Mouse (Mus musculus): Measurements from ENCODE around the gene Grk2. TPM values are rescaled to one million over a fixed set of nuclear protein-coding genes. Genes with fewer than 3 reads are reported as not detected.
"Not testable (repeated sequence)": the region's sequence is repeated elsewhere in the genome, so short reads cannot be mapped to it uniquely, and the experiment has no call there.

Gene Grk2
- total RNA-seq, 2 experiments from 2014 or later, result 41.5 to 52.0 TPM

DNA sequence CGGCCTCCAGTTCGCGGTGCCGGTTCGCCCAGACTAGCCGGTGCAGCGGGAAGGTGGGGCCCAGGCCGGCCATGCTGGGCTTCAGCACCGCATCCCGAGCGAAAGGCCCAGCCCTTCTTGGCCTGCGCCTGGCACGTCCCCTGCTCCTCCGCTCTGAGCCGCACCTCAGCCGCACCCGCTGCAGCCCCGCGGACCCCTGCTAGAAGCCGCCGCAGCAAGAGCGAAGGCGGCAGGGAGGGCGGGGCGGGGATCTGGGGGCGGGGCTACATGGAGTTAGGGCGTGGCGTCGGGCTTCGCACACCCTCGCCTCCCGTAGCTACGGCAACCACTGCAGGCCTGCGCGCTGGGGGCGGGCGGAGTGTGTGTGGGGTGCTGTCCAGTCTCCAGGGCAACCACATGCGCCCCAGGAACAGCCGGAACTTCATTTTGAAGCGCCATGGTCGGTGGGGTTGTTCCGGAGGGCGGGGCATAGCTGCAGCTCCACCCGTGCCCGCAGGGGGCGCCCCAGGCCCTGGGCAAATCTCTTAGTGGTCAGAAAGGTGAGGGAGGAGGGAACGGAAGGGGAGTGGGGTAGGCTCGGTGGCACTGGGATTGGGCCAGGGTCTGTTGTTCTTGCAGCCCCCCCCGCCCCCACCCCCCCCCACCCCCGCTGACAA, 23.0 kb downstream of the Grk2 start, which contains the start of gene Ankrd13d:
Gene Ankrd13d, minus strand, starts transcription at position 240 of the 656 bp plus-strand sequence.
- peak; percentile 68 to 84 for DNase-seq
- intact Hi-C loops (cut with DNase I), result loop anchor here (2.0 kb wide), 1 partner anchor 20 kb away; no protein-coding TSS in a partner anchor

GRCm38 (mm10) chr19:4280425-4280824, 25.6 kb downstream of the Grk2 start:
- DNase-seq, result peak in 1 of 2 experiments; percentile 3
- intact Hi-C loops (cut with DNase I), result no loop called here

DNA sequence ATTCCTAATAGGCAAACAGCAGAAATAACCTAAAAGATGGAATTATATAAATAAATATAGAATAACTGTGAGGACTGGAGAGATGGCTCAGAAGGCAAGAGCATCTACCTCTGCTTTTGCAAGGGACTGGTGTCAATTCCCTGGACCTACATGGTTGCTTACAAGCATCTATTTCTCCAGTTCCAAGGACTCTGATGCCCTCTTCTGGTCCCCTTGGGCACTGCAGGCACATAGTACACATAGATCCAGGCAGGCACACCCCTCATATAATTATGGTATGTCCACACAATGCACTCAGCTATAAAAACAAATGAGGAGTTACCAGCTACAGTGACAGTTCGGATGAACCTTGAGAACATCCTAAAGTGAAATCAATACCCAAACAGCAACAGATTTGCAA, 26.5 kb downstream of the Grk2 start:
- intact Hi-C loops (cut with DNase I), result no loop called here
- DNase-seq, result peak in 1 of 2 experiments; percentile 0

- DNase-seq, result no peak
- intact Hi-C loops (cut with DNase I), result no loop called here
Measured at GRCm38 (mm10) chr19:4270972-4271371, 35.0 kb downstream of the Grk2 start.

DNA sequence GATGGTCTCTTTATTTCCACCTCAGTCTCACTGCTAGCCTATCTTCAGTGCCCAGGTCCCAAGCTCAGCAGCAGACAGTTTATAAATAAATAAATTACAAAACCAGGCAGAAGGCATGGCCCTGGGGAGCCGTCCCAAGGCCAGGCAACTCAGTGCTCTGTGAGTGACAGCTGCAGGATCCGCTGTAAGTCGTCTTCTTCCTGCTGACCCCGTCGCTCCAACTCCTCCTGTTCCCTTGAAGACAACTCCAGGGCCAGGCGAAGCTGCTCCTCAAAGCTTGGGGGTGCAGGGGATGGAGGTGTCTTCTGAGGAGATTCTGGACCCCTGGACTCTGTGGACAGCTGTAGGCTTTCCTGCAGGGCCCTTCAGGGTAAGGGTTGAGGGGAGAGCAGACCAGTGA, 35.8 kb downstream of the Grk2 start:
- DNase-seq, result no peak
- intact Hi-C loops (cut with DNase I), result no loop called here

- intact Hi-C loops (cut with DNase I), result loop anchor here (10.0 kb wide), 1 partner anchor 146 kb away; no protein-coding TSS in a partner anchor
- DNase-seq, result peak; percentile 40 to 47
Measured at GRCm38 (mm10) chr19:4268566-4269361, 37.3 kb downstream of the Grk2 start, which contains the start of gene Ssh3. Gene Ssh3 (minus strand): TSS chr19:4269180.

DNA sequence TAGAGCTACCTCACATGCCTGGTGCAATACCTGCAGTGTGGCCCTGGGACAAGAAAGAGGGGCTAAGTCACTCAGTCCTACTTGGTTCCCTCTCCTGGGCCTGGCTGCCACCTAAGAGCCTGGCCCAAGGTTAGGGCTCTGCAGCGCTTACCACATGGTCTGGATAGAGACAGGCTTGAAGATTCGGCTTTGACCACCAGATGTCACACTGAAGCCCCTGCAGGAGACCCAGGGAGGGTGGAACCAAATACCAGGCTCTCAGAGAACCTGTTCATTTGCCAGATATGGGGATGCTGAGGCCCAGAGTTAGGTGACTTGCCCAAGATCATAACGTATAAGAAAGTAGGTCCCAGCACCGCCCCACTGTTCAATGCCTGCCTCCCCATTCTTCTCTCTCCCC, 40.1 kb downstream of the Grk2 start:
- intact Hi-C loops (cut with DNase I), result loop anchor here (10.0 kb wide), 1 partner anchor 149 kb away; no protein-coding TSS in a partner anchor
- no peak for DNase-seq

DNA sequence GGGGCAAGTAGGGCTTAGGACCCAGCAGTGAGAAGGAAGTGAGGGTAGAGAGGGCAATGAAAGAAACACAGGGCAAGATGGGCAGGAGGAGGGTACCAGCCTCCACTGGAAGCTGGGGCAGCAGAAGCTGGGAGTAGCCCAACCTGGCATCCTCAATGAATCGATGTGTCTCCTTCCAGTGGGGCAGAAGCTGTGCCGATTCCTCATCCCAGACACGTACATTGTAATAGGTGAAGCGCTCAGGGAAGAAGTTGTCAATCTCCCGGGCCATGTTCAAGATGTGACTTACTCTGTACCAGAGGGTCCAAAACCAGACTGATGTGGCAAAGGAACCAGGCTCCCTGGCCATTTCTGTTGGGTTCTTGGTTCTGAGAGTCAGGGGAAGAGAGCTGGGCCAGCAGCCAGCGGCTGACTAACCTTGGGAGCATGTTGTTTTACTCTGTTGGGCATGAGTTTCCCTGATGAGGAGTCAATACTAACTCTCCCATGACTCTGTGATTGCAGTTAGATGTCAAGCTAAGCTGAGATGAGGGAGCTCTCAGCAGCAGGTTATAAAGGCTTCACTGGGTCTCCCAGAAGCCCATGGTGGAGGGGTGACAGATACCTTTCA, 41.7 kb downstream of the Grk2 start:
- intact Hi-C loops (cut with DNase I), result loop anchor here (10.0 kb wide), 1 partner anchor 151 kb away; no protein-coding TSS in a partner anchor
- no peak for DNase-seq

GRCm38 (mm10) chr19:4263702-4264101, 42.3 kb downstream of the Grk2 start:
- DNase-seq, result no peak
- intact Hi-C loops (cut with DNase I), result loop anchor here (10.0 kb wide), 1 partner anchor 151 kb away; no protein-coding TSS in a partner anchor

DNA sequence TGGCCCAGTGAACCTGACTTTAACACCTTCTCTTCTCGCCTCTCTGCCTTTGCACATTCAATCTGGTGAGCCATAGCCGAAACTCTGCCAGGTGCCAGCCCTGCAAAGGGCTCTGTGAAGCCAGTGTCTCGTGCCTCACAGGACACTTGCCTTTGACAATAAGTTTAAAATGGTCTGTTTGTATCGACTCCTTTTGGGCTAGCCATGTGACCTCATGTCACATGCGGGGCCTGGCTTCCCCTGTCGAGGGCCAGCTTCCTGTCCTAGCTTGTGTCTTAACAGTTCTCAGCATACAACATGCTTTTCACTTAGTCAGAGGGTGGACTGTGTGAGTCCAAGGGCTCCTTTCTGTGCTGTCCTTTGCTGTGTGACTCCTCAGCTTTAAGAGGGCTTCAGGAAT, 43.3 kb downstream of the Grk2 start:
- DNase-seq, result no peak
- intact Hi-C loops (cut with DNase I), result loop anchor here (10.0 kb wide), 1 partner anchor 152 kb away; no protein-coding TSS in a partner anchor

DNA sequence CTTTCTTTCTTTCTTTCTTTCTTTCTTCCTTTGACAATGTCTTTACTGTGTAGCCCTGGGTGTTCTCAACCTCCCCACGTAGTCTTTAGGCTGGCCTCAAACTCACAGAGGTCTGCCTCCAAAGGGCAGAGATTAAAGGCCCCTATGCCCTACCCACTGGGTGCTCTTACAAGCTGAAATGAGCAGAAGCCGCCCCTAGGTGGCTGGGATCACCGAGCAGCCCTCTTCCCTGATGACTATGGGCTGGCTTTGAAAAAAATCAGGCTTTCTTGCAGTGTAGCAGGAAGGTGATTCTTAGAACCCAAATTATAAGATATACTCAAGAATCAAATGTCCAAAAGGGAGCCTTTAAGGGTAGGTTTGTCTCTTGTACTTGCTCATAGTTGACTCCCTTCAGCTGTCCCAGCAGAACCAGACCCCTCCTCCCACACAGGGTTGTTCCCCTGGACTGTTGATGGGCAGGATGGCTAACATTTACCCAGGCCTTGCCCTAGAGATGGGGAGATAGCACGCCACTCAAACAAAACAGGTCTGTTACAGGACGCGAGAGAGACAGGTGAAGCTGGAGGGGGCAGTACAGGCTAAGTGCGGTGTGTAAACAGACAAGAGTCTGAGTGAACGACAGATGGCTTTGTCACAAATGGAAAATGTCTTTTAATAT, 44.9 kb downstream of the Grk2 start:
- intact Hi-C loops (cut with DNase I), result loop anchor here (10.0 kb wide), 1 partner anchor 154 kb away; no protein-coding TSS in a partner anchor

DNA sequence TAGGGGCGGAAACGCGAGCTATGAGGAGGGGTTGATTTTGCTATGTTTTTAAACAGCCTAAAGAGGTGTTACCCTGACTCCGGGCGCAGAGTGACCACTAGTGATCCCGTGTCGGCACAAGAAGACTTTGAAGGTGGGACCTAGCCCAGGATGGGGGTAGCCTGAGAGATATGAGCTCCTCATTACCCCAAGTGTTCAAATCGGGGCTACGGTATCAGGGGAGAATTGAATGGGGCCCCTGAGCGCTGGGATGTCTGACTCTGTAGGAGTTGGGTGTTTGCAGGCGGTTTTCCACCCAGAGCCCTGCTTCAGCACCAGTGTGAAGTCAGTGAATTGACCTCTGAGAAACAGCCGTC, 48.1 kb downstream of the Grk2 start:
- no peak for DNase-seq
- intact Hi-C loops (cut with DNase I), result loop anchor here (2.0 kb wide), 1 partner anchor 49 kb away; the partner anchor contains the start of gene Grk2

More for the DNA sequence above, 44.9 kb downstream of the Grk2 start:
- DNase-seq, result no peak

GRCm38 (mm10) chr19:4257216-4257896, 48.7 kb downstream of the Grk2 start:
- DNase-seq, result peak; percentile 90 to 91
- intact Hi-C loops (cut with DNase I), result loop anchor here (2.0 kb wide), 1 partner anchor 49 kb away; the partner anchor contains the start of gene Grk2

- no peak for DNase-seq
- intact Hi-C loops (cut with DNase I), result loop anchor here (2.0 kb wide), 1 partner anchor 51 kb away; the partner anchor contains the start of gene Grk2
Measured at GRCm38 (mm10) chr19:4255583-4256162, 50.3 kb downstream of the Grk2 start.

DNA sequence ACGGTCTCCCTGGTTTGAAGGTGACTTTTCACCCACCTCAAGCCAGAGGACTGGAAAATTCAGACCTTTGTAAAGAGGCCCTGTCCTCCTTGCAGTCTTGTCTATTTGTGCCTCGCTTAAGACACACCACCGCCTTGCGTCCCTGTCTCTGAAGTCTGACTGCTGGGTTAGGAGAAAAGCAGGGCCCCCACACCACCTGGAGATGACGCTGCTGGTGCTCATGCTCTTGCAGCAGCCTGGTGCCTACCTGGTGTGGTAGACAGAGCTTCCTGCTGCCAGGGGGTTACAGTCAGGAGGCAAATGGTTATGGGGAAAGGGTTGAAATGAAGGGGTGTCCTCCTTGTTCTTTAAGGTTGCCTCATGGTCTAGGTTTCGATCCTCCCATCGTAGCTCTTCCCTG, 51.8 kb downstream of the Grk2 start:
- intact Hi-C loops (cut with DNase I), result no loop called here
- no peak for DNase-seq

GRCm38 (mm10) chr19:4248683-4249082, 57.3 kb downstream of the Grk2 start:
- DNase-seq; intact Hi-C loops (cut with DNase I): not testable (repeated sequence)

DNA sequence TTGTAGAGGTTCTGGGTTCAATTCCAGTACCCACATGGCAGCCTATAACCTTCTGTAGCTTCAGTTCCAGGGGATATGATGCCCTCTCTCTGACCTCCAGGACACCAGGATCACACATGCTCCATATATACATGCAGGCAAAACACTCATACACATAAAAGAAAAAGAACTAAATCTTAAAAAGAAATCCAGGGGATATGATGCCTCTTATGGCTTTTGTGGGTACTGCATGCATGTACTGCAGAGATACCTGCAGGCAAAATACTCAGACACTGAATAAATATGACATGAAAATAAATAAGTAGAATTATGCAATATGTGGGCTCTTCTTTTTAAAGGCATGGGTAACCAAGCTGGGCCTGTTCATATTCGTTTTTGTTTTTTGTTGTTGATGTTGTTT, 59.0 kb downstream of the Grk2 start:
- DNase-seq, result no peak
- intact Hi-C loops (cut with DNase I), result no loop called here

DNA sequence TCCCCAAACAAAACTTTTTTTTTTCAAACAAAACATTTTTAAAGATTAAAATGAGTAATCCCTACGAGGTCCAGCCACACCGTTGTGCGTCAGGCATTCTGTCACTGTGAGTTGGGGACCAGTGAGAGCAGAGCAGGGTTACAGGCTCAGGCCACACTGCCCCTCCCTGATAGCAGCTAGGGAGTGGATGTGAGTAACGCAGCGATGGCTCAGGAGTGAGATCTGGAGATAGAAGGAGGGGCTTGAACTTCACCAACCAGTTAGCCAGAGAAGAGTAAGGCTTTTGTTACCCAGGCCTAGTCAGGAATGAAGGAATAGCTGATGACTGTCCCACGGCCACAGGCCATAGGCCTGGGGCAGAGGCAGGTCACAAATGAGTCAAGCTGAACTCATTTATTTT, 61.2 kb downstream of the Grk2 start:
- no peak for DNase-seq
- intact Hi-C loops (cut with DNase I), result no loop called here

DNA sequence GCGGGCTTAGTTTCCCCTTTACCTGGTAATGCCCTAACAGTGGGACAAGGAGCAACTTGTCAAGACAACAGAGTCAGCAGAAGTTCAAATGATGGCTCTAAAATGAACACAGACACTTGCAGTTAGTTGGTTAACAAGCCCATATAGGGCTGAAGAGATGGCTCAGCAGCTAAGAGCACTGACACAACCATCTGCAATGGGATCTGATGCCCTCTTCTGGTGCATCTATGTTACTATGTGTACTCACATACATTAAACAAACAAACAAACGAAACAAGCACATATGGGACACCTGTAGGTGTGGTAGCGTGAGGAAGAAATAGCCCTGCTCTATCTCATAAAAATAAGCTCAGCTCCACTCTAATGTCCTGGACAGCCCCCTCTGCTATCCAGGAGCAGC, 63.6 kb downstream of the Grk2 start:
- intact Hi-C loops (cut with DNase I), result no loop called here

More for the DNA sequence above, 63.6 kb downstream of the Grk2 start:
- no peak for DNase-seq

Data from gastrocnemius, postnatal 36 days (tissue).